Mouse (Mus musculus): ENCODE results near the gene Phf3. TPM values are rescaled to one million over a fixed set of nuclear protein-coding genes. Genes with fewer than 3 reads are reported as not detected.
"Not testable (repeated sequence)": the region's sequence is repeated elsewhere in the genome, so short reads cannot be mapped to it uniquely, and the experiment has no call there.

The Phf3 gene
- polyA plus RNA-seq, 1 experiment = 24.6 TPM

GRCm38 (mm10) chr1:30778374-30779005, 95.2 kb downstream of the Phf3 start:
- Histone ChIP-seq H3K27me3 (ENCODE audit: control insufficient read depth, insufficient read depth, low read length) (no peaks in the 10 kb centered on the region; the same call in 1 of the 2 replicates), H3K27ac (ENCODE audit: insufficient read depth, low read length) (no peak overlapping the region), H3K4me1 (ENCODE audit: control insufficient read depth, insufficient read depth, insufficient read length) (no peaks in the 10 kb centered on the region; the same call in 1 of the 2 replicates), H3K4me3 (ENCODE audit: extremely low read depth, insufficient read depth, insufficient read length) (no peak overlapping the region), H3K36me3 (ENCODE audit: control insufficient read depth, insufficient read depth, low read length) (no peaks in the 10 kb centered on the region)
- WGBS = 20% methylated on average over 14 of the region's 14 CpGs
- peak in 1 of 2 experiments; percentile 4 for DNase-seq (ENCODE audit: low read depth in 1 of 2, low spot score in 2 of 2)
- TF ChIP-seq POLR2A (IDR thresholded peaks at IDR 0.05; ENCODE audit: low read depth, low read length) (no peak), CTCF (IDR thresholded peaks at IDR 0.05; ENCODE audit: extremely low read depth, insufficient read depth, insufficient read length, insufficient replicate concordance) (no peak)

- no peaks in the 10 kb centered on the region; the same call in 1 of the 2 replicates for H3K4me1 ChIP-seq (ENCODE audit: control insufficient read depth, insufficient read depth, insufficient read length)
- DNase-seq (ENCODE audit: low read depth in 1 of 2, low spot score in 2 of 2) = no peak
- no peaks in the 10 kb centered on the region for H3K27me3 ChIP-seq (ENCODE audit: control insufficient read depth, insufficient read depth, low read length)
- no peaks in the 10 kb centered on the region for H3K36me3 ChIP-seq (ENCODE audit: control insufficient read depth, insufficient read depth, low read length)
- no peak overlapping the region for H3K27ac ChIP-seq (ENCODE audit: insufficient read depth, low read length)
- TF ChIP-seq POLR2A (IDR thresholded peaks at IDR 0.05; ENCODE audit: low read depth, low read length) (no peak), CTCF (IDR thresholded peaks at IDR 0.05; ENCODE audit: extremely low read depth, insufficient read depth, insufficient read length, insufficient replicate concordance) (no peak)
- no peak overlapping the region for H3K4me3 ChIP-seq (ENCODE audit: extremely low read depth, insufficient read depth, insufficient read length)
- 82% methylated on average over 2 of the region's 2 CpGs for WGBS
These were observed 97.5 kb downstream of the Phf3 start for GRCm38 (mm10) chr1:30776196-30776595.

GRCm38 (mm10) chr1:30773662-30774061, 100.1 kb downstream of the Phf3 start:
- WGBS = 58% methylated on average over 6 of the region's 6 CpGs
- Histone ChIP-seq H3K27ac (ENCODE audit: insufficient read depth, low read length) (no peak overlapping the region), H3K36me3 (ENCODE audit: control insufficient read depth, insufficient read depth, low read length) (no peaks in the 10 kb centered on the region), H3K4me3 (ENCODE audit: extremely low read depth, insufficient read depth, insufficient read length) (no peak overlapping the region), H3K4me1 (ENCODE audit: control insufficient read depth, insufficient read depth, insufficient read length) (no peaks in the 10 kb centered on the region; the same call in 1 of the 2 replicates), H3K27me3 (ENCODE audit: control insufficient read depth, insufficient read depth, low read length) (no peaks in the 10 kb centered on the region)
- TF ChIP-seq CTCF (IDR thresholded peaks at IDR 0.05; ENCODE audit: extremely low read depth, insufficient read depth, insufficient read length, insufficient replicate concordance) (no peak), POLR2A (IDR thresholded peaks at IDR 0.05; ENCODE audit: low read depth, low read length) (no peak)
- no peak for DNase-seq (ENCODE audit: low read depth in 1 of 2, low spot score in 2 of 2)

GRCm38 (mm10) chr1:30772851-30773250, 100.9 kb downstream of the Phf3 start:
- H3K27me3 ChIP-seq (ENCODE audit: control insufficient read depth, insufficient read depth, low read length) = no peaks in the 10 kb centered on the region
- TF ChIP-seq POLR2A (IDR thresholded peaks at IDR 0.05; ENCODE audit: low read depth, low read length) = no peak
- TF ChIP-seq CTCF (IDR thresholded peaks at IDR 0.05; ENCODE audit: extremely low read depth, insufficient read depth, insufficient read length, insufficient replicate concordance) = no peak
- no peak overlapping the region for H3K27ac ChIP-seq (ENCODE audit: insufficient read depth, low read length)
- DNase-seq (ENCODE audit: low read depth in 1 of 2, low spot score in 2 of 2) = no peak
- no peaks in the 10 kb centered on the region for H3K4me1 ChIP-seq (ENCODE audit: control insufficient read depth, insufficient read depth, insufficient read length)
- H3K4me3 ChIP-seq (ENCODE audit: extremely low read depth, insufficient read depth, insufficient read length) = no peak overlapping the region
- 84% methylated on average over 7 of the region's 7 CpGs for WGBS
- H3K36me3 ChIP-seq (ENCODE audit: control insufficient read depth, insufficient read depth, low read length) = no peaks in the 10 kb centered on the region

GRCm38 (mm10) chr1:30771772-30772171, 101.9 kb downstream of the Phf3 start:
- Histone ChIP-seq H3K27me3 (ENCODE audit: control insufficient read depth, insufficient read depth, low read length) (no peaks in the 10 kb centered on the region), H3K36me3 (ENCODE audit: control insufficient read depth, insufficient read depth, low read length) (no peaks in the 10 kb centered on the region), H3K4me3 (ENCODE audit: extremely low read depth, insufficient read depth, insufficient read length) (no peak overlapping the region), H3K27ac (ENCODE audit: insufficient read depth, low read length) (no peak overlapping the region), H3K4me1 (ENCODE audit: control insufficient read depth, insufficient read depth, insufficient read length) (no peaks in the 10 kb centered on the region)
- no peak for DNase-seq (ENCODE audit: low read depth in 1 of 2, low spot score in 2 of 2)
- 90% methylated on average over 6 of the region's 6 CpGs for WGBS
- TF ChIP-seq POLR2A (IDR thresholded peaks at IDR 0.05; ENCODE audit: low read depth, low read length) (no peak), CTCF (IDR thresholded peaks at IDR 0.05; ENCODE audit: extremely low read depth, insufficient read depth, insufficient read length, insufficient replicate concordance) (no peak)

DNA sequence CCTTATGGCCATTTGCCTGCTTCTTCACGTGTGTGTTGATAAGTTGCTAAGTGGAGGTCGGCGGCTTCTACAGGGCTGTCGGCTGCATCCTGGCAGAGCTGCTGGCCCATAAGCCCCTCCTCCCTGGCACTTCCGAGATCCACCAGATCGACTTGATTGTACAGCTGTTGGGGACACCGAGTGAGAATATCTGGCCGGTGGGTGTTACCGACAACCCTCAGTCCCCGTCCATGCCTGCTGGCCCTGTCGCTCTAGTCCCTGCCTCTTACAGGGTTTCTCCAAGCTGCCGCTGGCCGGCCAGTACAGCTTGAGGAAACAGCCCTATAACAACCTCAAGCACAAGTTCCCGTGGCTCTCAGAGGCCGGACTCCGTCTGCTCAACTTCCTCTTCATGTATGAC, 103.1 kb downstream of the Phf3 start:
- H3K27me3 ChIP-seq (ENCODE audit: control insufficient read depth, insufficient read depth, low read length); H3K4me3 ChIP-seq (ENCODE audit: extremely low read depth, insufficient read depth, insufficient read length); H3K27ac ChIP-seq (ENCODE audit: insufficient read depth, low read length); DNase-seq (ENCODE audit: low read depth in 1 of 2, low spot score in 2 of 2); H3K4me1 ChIP-seq (ENCODE audit: control insufficient read depth, insufficient read depth, insufficient read length); H3K36me3 ChIP-seq (ENCODE audit: control insufficient read depth, insufficient read depth, low read length): not testable (repeated sequence)
- WGBS = 68% methylated on average over 13 of the region's 16 CpGs

DNA sequence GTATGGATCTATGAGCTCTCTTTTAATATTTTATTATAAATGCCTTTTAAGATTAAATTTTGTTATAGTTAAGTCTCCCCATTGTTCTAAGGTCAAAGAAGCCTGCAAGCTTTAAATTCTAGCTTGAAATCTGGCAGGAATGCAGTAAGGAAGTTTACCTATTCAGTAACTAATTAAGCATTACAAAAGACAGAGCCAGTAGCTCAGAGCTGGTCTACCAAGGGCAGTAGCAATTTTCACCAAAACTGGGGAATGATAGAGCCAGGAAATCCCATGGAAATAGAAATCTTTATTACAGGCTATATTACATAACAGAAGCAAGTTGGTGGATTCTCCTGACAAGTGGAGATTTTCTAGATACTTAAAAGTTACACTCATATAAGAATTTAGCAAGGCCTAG, 116.9 kb downstream of the Phf3 start:
- Histone ChIP-seq H3K4me3 (ENCODE audit: extremely low read depth, insufficient read depth, insufficient read length) (no peak overlapping the region), H3K36me3 (ENCODE audit: control insufficient read depth, insufficient read depth, low read length) (no peaks in the 10 kb centered on the region), H3K4me1 (ENCODE audit: control insufficient read depth, insufficient read depth, insufficient read length) (no peaks in the 10 kb centered on the region), H3K27ac (ENCODE audit: insufficient read depth, low read length) (no peak overlapping the region), H3K27me3 (ENCODE audit: control insufficient read depth, insufficient read depth, low read length) (no peaks in the 10 kb centered on the region)
- DNase-seq (ENCODE audit: low read depth in 1 of 2, low spot score in 2 of 2) = no peak
- TF ChIP-seq CTCF (IDR thresholded peaks at IDR 0.05; ENCODE audit: extremely low read depth, insufficient read depth, insufficient read length, insufficient replicate concordance) = no peak
- no peak for TF ChIP-seq POLR2A (IDR thresholded peaks at IDR 0.05; ENCODE audit: low read depth, low read length)
